Mouse (Mus musculus): ENCODE data around the gene Itsn1. TPM values are rescaled to one million over a fixed set of nuclear protein-coding genes. Genes with fewer than 3 reads are reported as not detected.

The Itsn1 gene
- polyA plus RNA-seq, 1 experiment, result 24.3 TPM

- no peak for TF ChIP-seq CEBPB (IDR thresholded peaks at IDR 0.05; ENCODE audit: low read depth)
- TF ChIP-seq MYOG (IDR thresholded peaks at IDR 0.05; ENCODE audit: control insufficient read depth, extremely low read depth, insufficient read length), result no peak
- no peak for TF ChIP-seq USF1 (IDR thresholded peaks at IDR 0.05; ENCODE audit: low read depth)
- no peak for TF ChIP-seq CTCF (IDR thresholded peaks at IDR 0.05; ENCODE audit: control insufficient read depth, insufficient read depth, insufficient read length)
- no peak for TF ChIP-seq MAX (IDR thresholded peaks at IDR 0.05)
- no peak for TF ChIP-seq FOSL1 (IDR thresholded peaks at IDR 0.05; ENCODE audit: insufficient read depth, low read length, poor library complexity, severe bottlenecking)
- H3K36me3 ChIP-seq (ENCODE audit: control insufficient read depth, insufficient read depth), result peaks cover 10% of the 10 kb centered on the region
- peaks cover under 1% of the 10 kb centered on the region for H3K79me2 ChIP-seq (ENCODE audit: control insufficient read depth, insufficient read depth)
- H3K4me3 ChIP-seq (ENCODE audit: insufficient read depth, poor library complexity, severe bottlenecking), result no peak overlapping the region
- H3K79me3 ChIP-seq (ENCODE audit: low read depth), result no peaks in the 10 kb centered on the region
- H3ac ChIP-seq (ENCODE audit: control insufficient read depth, insufficient read length, low read depth), result no peak overlapping the region
- H3K27me3 ChIP-seq (ENCODE audit: control insufficient read depth, insufficient read depth, insufficient read length), result no peaks in the 10 kb centered on the region
Observed at GRCm38 (mm10) chr16:91783191-91783590, 54.1 kb downstream of the Itsn1 start.

GRCm38 (mm10) chr16:91784298-91784697, 55.2 kb downstream of the Itsn1 start:
- H3K4me3 ChIP-seq (ENCODE audit: insufficient read depth, poor library complexity, severe bottlenecking), result no peak overlapping the region
- no peak overlapping the region for H3ac ChIP-seq (ENCODE audit: control insufficient read depth, insufficient read length, low read depth)
- no peaks in the 10 kb centered on the region for H3K27me3 ChIP-seq (ENCODE audit: control insufficient read depth, insufficient read depth, insufficient read length)
- H3K79me3 ChIP-seq (ENCODE audit: low read depth), result no peaks in the 10 kb centered on the region
- peaks cover 10% of the 10 kb centered on the region for H3K36me3 ChIP-seq (ENCODE audit: control insufficient read depth, insufficient read depth)
- H3K79me2 ChIP-seq (ENCODE audit: control insufficient read depth, insufficient read depth), result no peaks in the 10 kb centered on the region
- TF ChIP-seq CEBPB (IDR thresholded peaks at IDR 0.05; ENCODE audit: low read depth), result no peak
- TF ChIP-seq MAX (IDR thresholded peaks at IDR 0.05), result no peak
- no peak for TF ChIP-seq FOSL1 (IDR thresholded peaks at IDR 0.05; ENCODE audit: insufficient read depth, low read length, poor library complexity, severe bottlenecking)
- no peak for TF ChIP-seq MYOG (IDR thresholded peaks at IDR 0.05; ENCODE audit: control insufficient read depth, extremely low read depth, insufficient read length)

DNA sequence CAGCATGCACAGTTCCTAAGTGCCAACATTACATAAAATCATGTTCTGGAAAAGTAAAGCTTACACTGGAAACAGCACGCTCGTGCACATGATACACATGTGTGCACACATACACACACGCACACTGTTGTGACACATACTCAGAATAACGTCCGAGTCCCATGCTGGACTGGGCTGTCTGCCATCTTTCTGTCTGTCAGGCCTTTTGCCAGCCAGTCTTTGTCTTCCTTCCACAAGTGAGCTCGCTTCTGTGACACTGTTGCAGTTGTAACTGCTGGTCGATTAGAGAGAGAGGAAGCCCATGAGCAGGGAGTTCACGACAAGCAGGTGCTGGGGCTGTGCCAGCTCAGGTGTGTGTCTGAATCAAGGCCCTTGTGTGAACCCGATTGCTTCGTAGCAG, 57.3 kb downstream of the Itsn1 start:
- Histone ChIP-seq H3K4me3 (ENCODE audit: insufficient read depth, poor library complexity, severe bottlenecking) (no peak overlapping the region), H3K79me2 (ENCODE audit: control insufficient read depth, insufficient read depth) (no peaks in the 10 kb centered on the region), H3K36me3 (ENCODE audit: control insufficient read depth, insufficient read depth) (peaks cover 10% of the 10 kb centered on the region), H3ac (ENCODE audit: control insufficient read depth, insufficient read length, low read depth) (no peak overlapping the region), H3K79me3 (ENCODE audit: low read depth) (no peaks in the 10 kb centered on the region), H3K27me3 (ENCODE audit: control insufficient read depth, insufficient read depth, insufficient read length) (no peaks in the 10 kb centered on the region)
- TF ChIP-seq FOSL1 (IDR thresholded peaks at IDR 0.05; ENCODE audit: insufficient read depth, low read length, poor library complexity, severe bottlenecking) (no peak), CTCF (IDR thresholded peaks at IDR 0.05; ENCODE audit: control insufficient read depth, insufficient read depth, insufficient read length) (no peak), CEBPB (IDR thresholded peaks at IDR 0.05; ENCODE audit: low read depth) (no peak), USF1 (IDR thresholded peaks at IDR 0.05; ENCODE audit: low read depth) (no peak), MAX (IDR thresholded peaks at IDR 0.05) (no peak), MYOG (IDR thresholded peaks at IDR 0.05; ENCODE audit: control insufficient read depth, extremely low read depth, insufficient read length) (no peak), MYOD1 (IDR thresholded peaks at IDR 0.05; ENCODE audit: control insufficient read depth, insufficient read length, low read depth) (no peak)

DNA sequence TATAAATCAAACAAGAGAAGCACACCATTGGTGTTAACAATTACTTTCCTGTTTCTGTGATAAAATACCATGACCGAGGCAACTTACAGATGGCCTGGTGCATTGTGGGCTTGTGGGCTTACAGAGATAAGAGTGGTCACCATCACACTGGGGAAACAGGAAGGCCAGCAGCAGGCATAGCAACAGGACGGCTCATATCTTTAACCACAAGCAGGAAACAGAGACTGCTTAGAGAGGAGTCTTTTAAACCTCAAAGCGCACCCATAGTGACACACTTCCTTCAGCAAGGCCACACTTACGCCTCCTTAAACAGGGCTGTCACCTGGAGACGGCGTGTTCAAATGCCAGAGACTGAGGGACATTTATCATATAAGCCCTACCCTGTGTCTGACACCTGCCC, 60.6 kb downstream of the Itsn1 start:
- Histone ChIP-seq H3K4me3 (ENCODE audit: insufficient read depth, poor library complexity, severe bottlenecking) (no peak overlapping the region), H3ac (ENCODE audit: control insufficient read depth, insufficient read length, low read depth) (no peak overlapping the region), H3K27me3 (ENCODE audit: control insufficient read depth, insufficient read depth, insufficient read length) (no peaks in the 10 kb centered on the region), H3K36me3 (ENCODE audit: control insufficient read depth, insufficient read depth) (peaks cover 10% of the 10 kb centered on the region), H3K79me3 (ENCODE audit: low read depth) (no peaks in the 10 kb centered on the region), H3K79me2 (ENCODE audit: control insufficient read depth, insufficient read depth) (no peaks in the 10 kb centered on the region)
- no peak for TF ChIP-seq FOSL1 (IDR thresholded peaks at IDR 0.05; ENCODE audit: insufficient read depth, low read length, poor library complexity, severe bottlenecking)
- no peak for TF ChIP-seq MYOD1 (IDR thresholded peaks at IDR 0.05; ENCODE audit: control insufficient read depth, insufficient read length, low read depth)
- TF ChIP-seq MYOG (IDR thresholded peaks at IDR 0.05; ENCODE audit: control insufficient read depth, extremely low read depth, insufficient read length), result no peak

DNA sequence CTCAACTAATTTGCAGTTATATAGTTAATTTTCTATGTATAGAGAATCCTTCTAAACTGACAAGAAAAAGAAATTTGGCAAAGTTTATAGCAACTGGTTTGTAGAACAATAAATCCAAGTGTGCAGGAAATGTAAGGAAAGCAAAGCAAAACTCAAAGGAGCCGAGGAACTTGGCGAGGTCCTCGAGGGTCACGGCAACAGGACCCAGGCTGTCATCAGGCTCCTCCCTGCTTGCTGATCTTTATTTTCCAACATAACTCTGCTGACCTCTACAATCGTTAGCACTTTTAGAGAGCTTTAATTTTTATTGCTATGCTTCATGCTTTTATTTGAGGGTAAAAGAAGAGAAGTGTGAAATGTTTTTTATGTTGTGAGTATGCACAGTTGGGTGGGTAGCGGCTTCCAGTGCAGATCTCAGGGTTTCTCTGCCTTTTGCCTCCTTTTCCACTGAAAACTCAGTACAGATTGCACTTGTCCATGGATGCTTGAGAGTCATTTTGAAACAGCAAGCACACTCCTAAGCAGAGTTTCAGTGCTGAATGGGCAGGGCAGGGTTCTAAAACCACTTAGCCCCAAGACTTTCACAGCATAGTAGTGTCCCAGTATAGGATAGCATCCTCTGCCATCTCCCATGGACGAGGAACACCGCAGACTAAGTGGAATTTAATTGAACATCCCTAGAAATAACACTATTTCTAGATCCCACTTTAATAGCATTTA, 63.6 kb downstream of the Itsn1 start:
- Histone ChIP-seq H3K79me3 (ENCODE audit: low read depth) (no peaks in the 10 kb centered on the region), H3ac (ENCODE audit: control insufficient read depth, insufficient read length, low read depth) (no peak overlapping the region), H3K36me3 (ENCODE audit: control insufficient read depth, insufficient read depth) (peaks cover 3% of the 10 kb centered on the region), H3K4me3 (ENCODE audit: insufficient read depth, poor library complexity, severe bottlenecking) (no peak overlapping the region), H3K79me2 (ENCODE audit: control insufficient read depth, insufficient read depth) (no peaks in the 10 kb centered on the region), H3K27me3 (ENCODE audit: control insufficient read depth, insufficient read depth, insufficient read length) (no peaks in the 10 kb centered on the region)
- TF ChIP-seq MYOG (IDR thresholded peaks at IDR 0.05; ENCODE audit: control insufficient read depth, extremely low read depth, insufficient read length), result no peak
- TF ChIP-seq CTCF (IDR thresholded peaks at IDR 0.05; ENCODE audit: control insufficient read depth, insufficient read depth, insufficient read length), result no peak
- no peak for TF ChIP-seq FOSL1 (IDR thresholded peaks at IDR 0.05; ENCODE audit: insufficient read depth, low read length, poor library complexity, severe bottlenecking)
- TF ChIP-seq USF1 (IDR thresholded peaks at IDR 0.05; ENCODE audit: low read depth), result no peak
- no peak for TF ChIP-seq MYOD1 (IDR thresholded peaks at IDR 0.05; ENCODE audit: control insufficient read depth, insufficient read length, low read depth)
- no peak for TF ChIP-seq CEBPB (IDR thresholded peaks at IDR 0.05; ENCODE audit: low read depth)
- TF ChIP-seq MAX (IDR thresholded peaks at IDR 0.05), result no peak
